Mouse (Mus musculus): ENCODE measurements at regions not wholly inside any gene's neighbourhood (a gene's known extent, or its start where the extent isn't known, plus 50 kb on each side); places are given as distances from the start of the nearest gene placed in this dataset.
A peak's percentile ranks its signal among the peaks of the same experiment; 100 is the strongest.
"Not testable (repeated sequence)": the region's sequence is repeated elsewhere in the genome, so short reads cannot be mapped to it uniquely, and the experiment has no call there.

DNA sequence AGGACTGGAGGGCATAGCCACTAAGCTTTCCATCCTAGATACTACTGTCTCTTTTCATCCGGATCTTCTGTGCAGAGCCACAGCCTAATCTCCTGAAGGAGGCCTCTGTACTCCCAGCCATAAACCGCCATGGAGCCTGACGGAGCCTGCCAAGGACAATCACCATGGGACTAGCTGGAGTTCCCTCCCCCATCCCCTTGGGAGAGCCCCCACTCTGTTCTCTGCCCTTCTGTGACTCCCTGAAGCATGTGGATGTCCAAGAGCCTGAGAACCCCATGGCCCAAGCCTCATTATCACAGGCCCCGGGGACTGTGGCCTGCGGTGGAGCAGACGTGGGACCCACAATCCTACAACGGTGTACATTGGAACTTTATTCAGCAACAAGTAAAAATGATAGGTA, 151.5 kb upstream of the Ddhd1 start:
- ATAC-seq (ENCODE audit: insufficient number of reproducible peaks, insufficient read depth, low FRiP score, low TSS enrichment) = no peak

DNA sequence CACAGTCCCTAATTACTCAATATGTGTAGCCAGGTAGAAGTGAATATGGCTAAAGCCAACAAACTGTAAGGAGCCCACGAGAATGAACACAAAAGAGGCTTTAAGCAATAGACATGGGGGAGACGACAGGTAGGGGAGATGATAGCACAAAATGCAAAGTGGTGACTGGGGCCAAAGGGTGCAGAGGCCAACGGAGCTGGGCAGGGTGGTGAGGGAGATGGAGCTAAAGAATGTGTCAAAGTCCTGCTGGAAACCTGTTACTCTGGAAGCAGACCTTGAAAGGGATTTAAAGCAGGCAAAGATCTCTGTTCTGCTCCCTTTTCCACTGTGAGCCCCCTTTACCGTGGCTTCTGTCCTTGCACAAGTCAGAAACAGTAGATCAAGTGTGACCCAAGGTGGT, 152.2 kb upstream of the Ddhd1 start:
- Histone ChIP-seq H3K4me1 (peaks cover 7% of the 10 kb centered on the region; the same call in 1 of the 2 replicates), H3K4me2 (replicated peaks) (no peak overlapping the region), H3K27ac (no peak overlapping the region), H3K4me3 (no peak overlapping the region), H3K27me3 (no peaks in the 10 kb centered on the region), H3K9me3 (no peaks in the 10 kb centered on the region), H3K9ac (no peak overlapping the region), H3K36me3 (no peaks in the 10 kb centered on the region)
- no peak for ATAC-seq (ENCODE audit: insufficient number of reproducible peaks, insufficient read depth, low FRiP score, low TSS enrichment)
- WGBS = 58% methylated on average over 4 of the region's 4 CpGs

More for the DNA sequence above, 151.5 kb upstream of the Ddhd1 start:
- Histone ChIP-seq H3K27ac (no peak overlapping the region), H3K9ac (no peak overlapping the region), H3K36me3 (no peaks in the 10 kb centered on the region), H3K4me1 (peaks cover 7% of the 10 kb centered on the region; the same call in 1 of the 2 replicates), H3K4me3 (no peak overlapping the region), H3K9me3 (no peaks in the 10 kb centered on the region), H3K27me3 (no peaks in the 10 kb centered on the region), H3K4me2 (replicated peaks) (no peak overlapping the region)
- WGBS = 85% methylated on average over 7 of the region's 7 CpGs

DNA sequence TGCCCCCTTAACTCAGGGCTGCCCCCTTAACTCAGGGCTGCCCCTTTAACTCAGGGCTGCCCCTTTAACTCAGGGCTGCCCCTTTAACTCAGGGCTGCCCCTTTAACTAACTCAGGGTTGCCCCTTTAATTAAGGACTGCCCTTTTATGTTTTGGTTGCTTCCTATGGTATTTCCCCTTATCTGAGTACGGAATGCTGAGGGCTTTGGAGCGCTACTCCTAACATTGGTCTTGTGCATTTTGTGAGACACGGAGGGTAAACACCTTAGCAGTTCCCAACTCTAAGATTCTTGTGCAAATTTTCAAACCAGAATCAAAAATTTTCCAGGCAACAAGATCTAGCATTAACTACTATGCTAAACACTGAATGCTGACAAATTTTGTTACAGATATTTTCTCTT, 152.7 kb upstream of the Ddhd1 start:
- no peak overlapping the region for H3K4me3 ChIP-seq
- H3K4me1 ChIP-seq = peaks cover 7% of the 10 kb centered on the region; the same call in 1 of the 2 replicates
- no peaks in the 10 kb centered on the region for H3K27me3 ChIP-seq
- H3K9ac ChIP-seq = no peak overlapping the region
- no peak overlapping the region for H3K27ac ChIP-seq
- H3K9me3 ChIP-seq = no peaks in the 10 kb centered on the region
- no peak for ATAC-seq (ENCODE audit: insufficient number of reproducible peaks, insufficient read depth, low FRiP score, low TSS enrichment)
- 35% methylated on average over 3 of the region's 3 CpGs for WGBS
- no peaks in the 10 kb centered on the region for H3K36me3 ChIP-seq
- no peak overlapping the region for H3K4me2 ChIP-seq (replicated peaks)

DNA sequence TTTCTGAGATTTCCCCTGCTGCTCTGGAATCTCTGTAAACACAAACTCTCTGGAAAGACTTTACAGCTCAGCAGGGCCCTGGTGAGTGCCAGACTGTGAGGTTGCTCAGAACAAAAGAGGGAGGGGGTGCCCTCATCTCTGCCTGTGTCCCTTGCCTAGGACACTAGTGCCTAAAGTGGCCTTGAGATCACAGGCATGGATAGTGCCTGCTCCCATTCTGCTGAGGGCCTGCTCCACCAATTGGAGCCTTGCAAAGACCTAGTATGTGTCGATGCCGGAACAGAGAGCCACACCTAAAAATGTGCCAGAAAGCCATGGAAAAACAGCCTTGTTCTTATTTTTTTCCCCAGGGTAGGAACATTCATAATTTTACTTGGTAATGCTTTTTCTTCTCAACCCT, 157.7 kb upstream of the Ddhd1 start:
- WGBS = 86% methylated on average over 2 of the region's 2 CpGs
- Histone ChIP-seq H3K4me3 (no peak overlapping the region), H3K27ac (no peak overlapping the region), H3K4me2 (replicated peaks) (no peak overlapping the region), H3K27me3 (no peaks in the 10 kb centered on the region), H3K9ac (no peak overlapping the region), H3K36me3 (no peaks in the 10 kb centered on the region), H3K4me1 (peaks cover 7% of the 10 kb centered on the region; the same call in 1 of the 2 replicates), H3K9me3 (no peaks in the 10 kb centered on the region)
- ATAC-seq (ENCODE audit: insufficient number of reproducible peaks, insufficient read depth, low FRiP score, low TSS enrichment) = no peak

DNA sequence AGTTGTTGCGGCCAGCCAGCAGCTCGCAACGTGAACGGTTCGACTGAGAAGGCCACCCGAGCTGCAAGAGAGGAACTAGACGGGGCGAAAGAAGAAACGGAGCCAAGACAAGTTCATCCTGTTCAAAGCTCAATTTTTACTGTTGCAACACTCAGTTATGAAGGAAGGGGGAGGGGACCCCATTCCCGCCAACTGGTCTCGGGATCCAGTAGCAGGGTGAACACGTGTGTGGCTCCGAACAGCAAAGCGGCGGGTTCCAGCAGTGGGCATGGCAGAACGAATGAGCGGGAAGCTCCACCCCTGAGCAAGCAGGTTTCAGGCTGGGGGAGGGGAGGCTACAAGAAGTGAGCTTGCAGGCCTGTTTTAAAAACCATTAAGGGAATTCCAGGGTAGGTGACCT, 158.7 kb upstream of the Ddhd1 start:
- not testable (repeated sequence) for H3K4me3 ChIP-seq; H3K9ac ChIP-seq; H3K4me2 ChIP-seq (replicated peaks); H3K36me3 ChIP-seq; H3K4me1 ChIP-seq; H3K27ac ChIP-seq; H3K9me3 ChIP-seq; ATAC-seq (ENCODE audit: insufficient number of reproducible peaks, insufficient read depth, low FRiP score, low TSS enrichment); H3K27me3 ChIP-seq
- 96% methylated on average over 17 of the region's 17 CpGs for WGBS

DNA sequence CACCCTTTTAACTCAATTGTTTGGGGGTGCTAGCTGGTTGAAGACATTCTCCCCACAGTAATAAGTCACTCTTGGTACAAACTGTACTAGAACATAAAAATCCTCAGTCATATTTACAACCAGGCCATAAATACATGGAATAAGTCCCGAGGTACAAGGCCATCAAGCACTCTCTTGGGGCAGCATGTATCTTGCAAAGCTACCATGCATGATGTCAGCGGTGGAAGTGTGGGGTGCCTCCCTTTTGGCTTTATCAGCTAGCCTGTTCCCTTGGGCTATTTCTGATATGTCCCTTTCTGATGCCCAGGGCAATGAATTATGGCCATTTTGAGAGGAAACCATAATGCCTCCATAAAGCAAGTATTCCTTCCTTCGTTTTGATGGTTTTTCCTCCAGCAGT, 159.8 kb upstream of the Ddhd1 start:
- Histone ChIP-seq H3K4me3 (no peak overlapping the region), H3K36me3 (no peaks in the 10 kb centered on the region), H3K27me3 (no peaks in the 10 kb centered on the region), H3K4me1 (peaks cover 12% of the 10 kb centered on the region; the same call in 1 of the 2 replicates), H3K4me2 (replicated peaks) (no peak overlapping the region), H3K9me3 (no peaks in the 10 kb centered on the region), H3K9ac (no peak overlapping the region), H3K27ac (no peak overlapping the region)
- 88% methylated on average over 3 of the region's 3 CpGs for WGBS
- no peak for ATAC-seq (ENCODE audit: insufficient number of reproducible peaks, insufficient read depth, low FRiP score, low TSS enrichment)

DNA sequence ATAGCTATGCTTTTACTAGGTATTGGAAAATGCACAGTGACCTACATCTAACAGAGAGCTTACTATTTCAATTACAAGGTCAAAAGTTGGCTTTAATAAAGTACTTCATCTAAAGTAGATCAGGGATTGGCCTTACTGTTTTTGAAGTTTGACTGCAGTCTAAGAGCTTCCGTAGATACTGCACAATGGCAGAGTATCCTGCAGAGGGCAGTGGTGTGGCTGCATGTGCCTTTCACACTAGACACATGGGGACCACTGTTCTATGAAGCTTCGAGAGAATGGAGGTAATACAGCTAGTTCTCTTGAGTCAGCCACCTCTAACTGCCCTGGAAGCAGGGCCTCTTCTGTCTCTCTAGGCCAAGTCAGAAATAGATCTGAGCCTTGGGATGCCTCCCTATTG, 166.7 kb upstream of the Ddhd1 start:
- no peaks in the 10 kb centered on the region for H3K36me3 ChIP-seq
- 77% methylated on average over 2 of the region's 2 CpGs for WGBS
- H3K27ac ChIP-seq = no peak overlapping the region
- no peak overlapping the region for H3K4me3 ChIP-seq
- H3K27me3 ChIP-seq = no peaks in the 10 kb centered on the region
- no peaks in the 10 kb centered on the region for H3K9me3 ChIP-seq
- H3K4me1 ChIP-seq = peaks cover 9% of the 10 kb centered on the region; the same call in 1 of the 2 replicates
- no peak for ATAC-seq (ENCODE audit: insufficient number of reproducible peaks, insufficient read depth, low FRiP score, low TSS enrichment)
- H3K9ac ChIP-seq = no peak overlapping the region
- H3K4me2 ChIP-seq (replicated peaks) = no peak overlapping the region

DNA sequence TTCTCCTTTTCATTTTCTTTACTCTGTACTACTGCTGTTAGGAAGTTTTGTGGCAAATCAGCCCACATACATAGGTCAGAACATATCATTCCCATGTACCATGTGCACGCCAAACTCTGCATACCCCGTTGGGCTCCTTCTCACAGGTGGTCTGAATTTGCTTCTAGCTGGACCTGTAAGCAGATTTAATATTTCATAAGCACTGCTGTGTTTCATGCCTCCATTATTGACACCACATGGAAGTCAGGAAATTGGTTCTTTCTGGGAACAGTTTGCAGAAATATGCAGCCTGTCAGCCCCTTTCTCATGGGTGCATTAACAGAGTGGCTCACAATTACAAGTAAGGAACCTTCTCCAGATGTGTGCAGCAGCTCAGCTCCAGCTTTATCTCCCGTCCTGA, 168.1 kb upstream of the Ddhd1 start:
- Histone ChIP-seq H3K4me2 (replicated peaks) (no peak overlapping the region), H3K4me1 (peaks cover 9% of the 10 kb centered on the region; the same call in 1 of the 2 replicates), H3K9ac (no peak overlapping the region), H3K4me3 (no peak overlapping the region), H3K27me3 (no peaks in the 10 kb centered on the region), H3K9me3 (no peaks in the 10 kb centered on the region), H3K27ac (0 out of 2 replicates have a peak overlapping the region, but pooled peaks have one; percentile 41), H3K36me3 (no peaks in the 10 kb centered on the region)
- 42% methylated on average over 3 of the region's 3 CpGs for WGBS
- ATAC-seq (ENCODE audit: insufficient number of reproducible peaks, insufficient read depth, low FRiP score, low TSS enrichment) = peak; percentile 67

DNA sequence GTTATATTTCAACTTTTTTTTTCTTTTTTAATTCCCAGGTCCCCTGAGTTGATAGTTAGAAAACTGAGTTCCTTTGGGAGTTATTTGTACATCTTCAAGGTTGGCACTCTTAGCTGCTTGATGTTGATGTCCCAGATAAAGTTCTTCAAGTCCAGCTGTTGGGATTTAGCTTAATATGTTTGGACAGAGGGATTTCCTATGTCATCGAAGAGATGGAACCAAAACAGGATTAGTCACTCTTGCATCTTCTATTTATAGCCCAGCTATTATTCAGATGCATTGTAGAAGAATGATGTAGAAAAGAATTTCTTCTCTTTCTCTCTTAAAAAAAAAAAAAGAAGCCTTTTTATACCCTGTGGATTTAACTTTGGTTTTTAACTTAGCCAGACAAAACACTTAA, 169.2 kb upstream of the Ddhd1 start:
- Histone ChIP-seq H3K4me2 (replicated peaks) (no peak overlapping the region), H3K9ac (no peak overlapping the region), H3K4me3 (no peak overlapping the region), H3K9me3 (no peaks in the 10 kb centered on the region), H3K27ac (no peak overlapping the region), H3K36me3 (no peaks in the 10 kb centered on the region), H3K4me1 (peaks cover 9% of the 10 kb centered on the region; the same call in 1 of the 2 replicates), H3K27me3 (no peaks in the 10 kb centered on the region)
- WGBS = 69% methylated on average over 1 of the region's 1 CpGs
- no peak for ATAC-seq (ENCODE audit: insufficient number of reproducible peaks, insufficient read depth, low FRiP score, low TSS enrichment)

DNA sequence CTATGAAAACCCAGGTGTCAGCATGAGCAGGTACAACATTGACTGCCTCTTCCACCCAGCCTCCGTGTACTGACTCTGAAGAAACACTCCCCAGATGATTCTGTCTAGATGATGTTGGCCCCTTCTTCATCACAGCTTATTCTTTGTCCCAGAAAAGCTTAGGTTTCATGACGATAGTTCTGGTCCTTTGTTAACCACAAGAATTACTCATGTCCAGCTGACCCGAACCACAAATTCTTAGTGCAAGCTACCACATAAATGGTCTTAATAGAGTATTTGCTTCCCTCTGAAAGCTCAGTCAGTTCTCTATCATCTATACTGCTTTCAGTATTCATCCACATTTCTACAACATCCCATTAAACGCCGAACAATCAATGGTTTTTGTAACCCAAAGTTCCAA, 172.5 kb upstream of the Ddhd1 start:
- Histone ChIP-seq H3K9me3 (no peaks in the 10 kb centered on the region), H3K4me3 (no peak overlapping the region), H3K9ac (no peak overlapping the region), H3K36me3 (no peaks in the 10 kb centered on the region), H3K27me3 (no peaks in the 10 kb centered on the region), H3K27ac (no peak overlapping the region), H3K4me1 (peaks cover 4% of the 10 kb centered on the region; the same call in 1 of the 2 replicates), H3K4me2 (replicated peaks) (no peak overlapping the region)
- 91% methylated on average over 5 of the region's 5 CpGs for WGBS
- no peak for ATAC-seq (ENCODE audit: insufficient number of reproducible peaks, insufficient read depth, low FRiP score, low TSS enrichment)

DNA sequence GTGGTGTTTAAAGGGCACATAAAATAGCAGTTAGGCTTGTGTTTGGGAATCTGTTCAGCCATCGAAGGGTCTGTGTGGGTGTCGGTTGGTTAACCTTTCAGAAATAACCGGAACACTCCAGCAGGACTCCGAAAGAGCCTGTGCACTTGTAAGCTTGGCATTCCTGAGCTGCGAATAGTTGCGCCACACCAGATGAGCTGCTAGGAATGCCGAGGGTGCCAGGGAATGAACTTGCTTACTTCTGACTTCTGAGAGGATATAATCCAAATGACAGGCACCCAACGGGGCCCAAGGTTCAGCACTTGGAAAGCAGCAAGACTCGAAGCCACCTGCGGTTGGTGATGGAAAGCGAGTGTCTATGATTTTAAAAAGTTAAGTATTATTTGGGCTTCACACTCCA, 179.1 kb upstream of the Ddhd1 start:
- H3K9ac ChIP-seq = no peak overlapping the region
- H3K27me3 ChIP-seq = no peaks in the 10 kb centered on the region
- H3K36me3 ChIP-seq = no peaks in the 10 kb centered on the region
- ATAC-seq (ENCODE audit: insufficient number of reproducible peaks, insufficient read depth, low FRiP score, low TSS enrichment) = no peak
- no peaks in the 10 kb centered on the region for H3K9me3 ChIP-seq
- no peak overlapping the region for H3K27ac ChIP-seq
- H3K4me3 ChIP-seq = no peak overlapping the region
- H3K4me1 ChIP-seq = no peaks in the 10 kb centered on the region
- no peak overlapping the region for H3K4me2 ChIP-seq (replicated peaks)
- 88% methylated on average over 11 of the region's 11 CpGs for WGBS

DNA sequence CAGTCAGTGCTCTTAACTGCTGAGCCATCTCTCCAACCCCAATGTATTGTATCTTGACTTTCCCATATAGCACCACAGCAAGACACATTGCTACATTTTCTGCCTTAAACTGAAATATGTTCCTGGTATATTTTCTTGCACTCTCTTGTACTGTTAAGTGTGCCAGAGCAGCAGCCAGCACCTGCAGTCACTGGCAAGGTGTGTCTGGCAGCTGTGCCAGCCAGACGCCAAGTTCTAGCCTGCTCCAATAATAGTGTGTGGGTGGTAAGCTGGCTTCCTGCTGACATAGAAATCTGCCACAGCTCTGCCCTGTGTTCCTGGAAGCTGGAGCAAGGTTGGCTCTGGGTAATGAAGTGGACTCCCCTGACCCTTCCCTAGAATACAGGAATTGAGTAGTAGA, 185.9 kb upstream of the Ddhd1 start:
- H3K9ac ChIP-seq = no peak overlapping the region
- no peaks in the 10 kb centered on the region for H3K4me1 ChIP-seq
- no peak overlapping the region for H3K27ac ChIP-seq
- H3K27me3 ChIP-seq = no peaks in the 10 kb centered on the region
- no peaks in the 10 kb centered on the region for H3K9me3 ChIP-seq
- ATAC-seq (ENCODE audit: insufficient number of reproducible peaks, insufficient read depth, low FRiP score, low TSS enrichment) = no peak
- no peaks in the 10 kb centered on the region for H3K36me3 ChIP-seq
- no peak overlapping the region for H3K4me2 ChIP-seq (replicated peaks)
- H3K4me3 ChIP-seq = no peak overlapping the region
- 90% methylated on average over 1 of the region's 1 CpGs for WGBS

DNA sequence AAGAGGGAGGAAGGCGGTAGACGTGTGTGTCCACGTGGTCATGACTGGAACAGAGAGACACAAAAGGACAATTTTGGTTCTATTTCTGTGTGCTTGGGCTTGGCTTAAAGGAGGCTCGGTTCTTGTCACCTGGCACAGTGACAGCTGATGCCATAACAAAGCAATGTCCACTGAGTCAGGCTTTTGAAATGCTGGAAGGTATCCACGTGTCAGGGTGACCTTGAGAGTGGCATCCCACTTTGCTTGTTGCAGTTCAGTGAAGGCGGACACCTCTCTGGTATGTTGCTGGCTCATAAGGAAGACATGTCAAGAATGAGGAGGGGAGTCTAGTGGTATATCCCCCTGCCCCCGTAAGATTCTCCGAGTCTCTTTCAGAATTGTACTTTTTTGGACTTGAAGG, 192.6 kb upstream of the Ddhd1 start:
- Histone ChIP-seq H3K4me2 (replicated peaks) (no peak overlapping the region), H3K4me1 (no peaks in the 10 kb centered on the region), H3K36me3 (no peaks in the 10 kb centered on the region), H3K9ac (no peak overlapping the region), H3K4me3 (no peak overlapping the region), H3K27ac (no peak overlapping the region), H3K27me3 (no peaks in the 10 kb centered on the region), H3K9me3 (no peaks in the 10 kb centered on the region)
- no peak for ATAC-seq (ENCODE audit: insufficient number of reproducible peaks, insufficient read depth, low FRiP score, low TSS enrichment)
- WGBS = 81% methylated on average over 8 of the region's 8 CpGs

All from embryonic facial prominence, embryonic 12.5 days (tissue).